Mouse (Mus musculus) urinary bladder, postnatal 36 days (tissue): ENCODE data around the gene Rab40c.
A peak's percentile ranks its signal among the peaks of the same experiment; 100 is the strongest.

Experiments used
- DNase-seq, 2 experiments: peaks; one replicate each; pipeline ENCODE4 v3.0.0; 2022; ENCODE audit warnings: low spot score in 2 of 2, mixed read lengths in 1 of 2

Gene Rab40c

DNA sequence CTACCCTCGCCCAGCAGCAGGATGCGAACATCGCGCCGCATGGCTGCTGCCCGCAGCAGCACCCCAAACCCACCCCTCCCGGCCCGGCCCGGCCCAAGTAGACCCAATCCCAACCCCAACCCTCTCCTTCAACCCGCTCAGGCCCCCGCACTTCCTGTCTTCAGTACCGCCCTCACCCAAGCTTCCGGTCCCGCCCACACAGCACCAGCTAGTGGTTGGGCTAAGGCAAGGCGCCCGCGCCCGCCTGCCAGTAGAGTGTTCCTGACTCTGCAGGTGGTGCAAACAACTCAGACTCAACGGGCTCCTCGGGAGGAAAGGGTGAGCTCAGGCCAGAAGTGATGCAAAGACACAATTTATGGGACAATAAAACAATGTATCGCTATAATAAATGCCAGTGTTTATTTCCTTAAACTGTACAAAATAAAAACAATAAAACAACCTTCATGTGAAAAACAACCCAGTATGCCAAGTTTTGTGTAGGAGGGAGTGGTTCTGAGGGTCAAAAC is 75.1 kb downstream of the Rab40c start, which contains the start of gene Rhot2:
TSS of gene Rhot2 (minus strand) at position 456 of the 506 bp plus-strand sequence.
- DNase-seq, result peak; percentile 91 to 97

DNA sequence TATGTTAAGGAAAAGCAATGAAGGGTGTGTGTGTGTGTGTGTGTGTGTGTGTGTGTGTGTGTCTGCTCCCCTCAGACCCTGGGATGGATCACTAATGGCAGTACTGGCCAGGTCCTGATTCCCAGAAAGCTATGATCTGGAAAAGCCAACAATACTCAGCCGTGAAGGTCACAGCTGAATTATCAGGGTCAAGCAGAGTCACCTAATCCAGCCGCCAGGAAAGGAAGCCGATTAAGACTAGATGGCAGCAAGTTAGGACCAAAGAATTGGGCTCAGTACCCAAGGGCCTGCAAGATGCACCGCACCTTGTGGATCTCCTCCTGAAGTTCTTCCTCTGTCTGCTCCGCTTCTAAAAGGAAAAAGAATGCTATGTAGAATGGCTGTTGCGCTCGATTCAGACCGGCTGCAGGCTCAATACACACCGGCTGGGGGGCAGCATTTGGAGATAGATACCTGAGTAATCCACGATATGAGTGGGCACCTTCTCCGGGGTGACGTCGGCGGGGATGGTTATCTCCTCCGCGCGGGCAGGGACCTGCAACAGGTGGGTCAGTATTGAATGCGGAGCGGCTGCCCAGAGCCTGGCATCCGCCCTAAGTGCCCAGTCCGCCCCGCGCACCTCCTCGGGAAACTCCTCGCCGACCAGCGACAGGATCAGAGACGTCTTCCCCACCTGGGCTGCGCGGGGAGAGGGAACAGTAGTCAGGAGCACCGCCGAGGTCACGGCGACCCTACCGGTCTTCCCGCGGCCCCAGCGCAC is 75.7 kb downstream of the Rab40c start:
- DNase-seq, result no peak

DNA sequence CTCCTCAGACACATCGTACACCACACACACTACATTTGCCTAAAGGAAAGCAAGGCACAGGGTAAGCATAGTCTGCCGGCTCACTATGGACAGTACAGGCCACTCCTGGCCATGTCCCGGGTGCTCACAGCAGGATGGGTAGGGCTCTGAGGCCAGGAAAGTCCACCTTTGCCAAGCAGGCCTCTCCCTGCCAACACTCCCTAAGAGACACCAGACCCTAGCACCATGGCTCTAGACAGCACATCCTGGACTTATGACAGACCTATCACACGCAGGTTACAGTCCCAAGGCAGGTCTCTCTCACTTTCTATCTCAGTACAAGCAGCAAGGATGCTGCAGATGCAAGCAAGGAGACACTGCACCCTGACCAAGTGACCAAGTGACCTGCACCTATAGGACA is 76.4 kb downstream of the Rab40c start:
- no peak for DNase-seq

DNA sequence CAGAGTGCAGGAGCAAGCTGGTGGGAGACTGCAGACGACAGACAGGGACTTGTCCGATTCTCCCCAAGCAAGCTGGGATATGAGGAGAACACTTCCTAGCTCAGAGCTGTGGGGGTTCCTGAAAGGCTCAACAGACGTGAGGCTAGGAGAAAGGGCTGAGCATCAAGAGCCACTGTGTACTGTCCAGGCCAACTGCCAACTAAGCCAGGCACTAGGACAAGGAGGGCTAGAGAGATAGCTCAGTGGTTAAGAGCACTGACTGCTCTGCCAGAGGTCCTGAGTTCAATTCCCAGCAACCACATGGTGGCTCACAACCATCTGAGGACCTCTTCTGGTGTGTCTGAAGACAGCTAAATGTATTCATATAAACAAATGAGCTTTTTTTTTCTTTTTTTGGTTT is 77.0 kb downstream of the Rab40c start:
- no peak for DNase-seq

DNA sequence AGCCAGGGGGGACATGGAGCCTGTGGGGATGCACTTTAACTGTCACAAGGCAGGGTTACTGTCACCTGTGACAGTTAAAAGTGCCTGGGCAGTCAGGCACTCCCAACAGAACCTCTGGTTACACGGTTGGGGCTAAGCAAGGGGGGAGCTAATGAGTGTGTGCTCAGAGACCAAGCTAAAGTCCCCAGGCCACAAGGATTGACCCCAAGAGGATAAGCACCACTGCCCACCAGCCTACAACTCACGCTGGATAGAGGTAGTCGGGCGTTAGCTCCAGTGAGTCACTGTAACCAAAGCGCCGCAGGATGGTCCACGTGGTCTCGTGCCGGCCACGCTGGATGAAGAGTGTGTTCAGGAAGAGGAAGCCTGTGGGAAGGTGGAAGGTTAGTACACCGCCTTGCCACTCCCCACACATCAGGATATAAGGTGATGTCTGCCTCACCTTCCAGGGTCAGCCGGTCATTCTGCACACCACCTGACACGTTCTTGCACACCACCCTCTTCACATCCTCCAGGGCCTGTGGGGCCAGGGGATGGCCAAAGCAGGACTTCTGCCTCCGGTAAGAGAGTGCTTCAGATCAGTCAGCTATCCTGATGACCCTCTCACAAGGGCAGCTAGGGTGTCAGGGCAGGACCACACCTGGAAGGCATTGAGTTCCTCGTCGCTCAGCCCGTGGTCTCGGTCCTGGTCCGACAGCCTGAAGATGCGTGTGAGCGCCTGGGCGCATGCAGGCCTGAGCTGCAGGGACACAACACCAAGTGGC is 78.2 kb downstream of the Rab40c start, which contains the start of gene Gm20683:
TSS of gene Gm20683 (minus strand) at position 647 of the 764 bp plus-strand sequence.
- DNase-seq, result no peak

DNA sequence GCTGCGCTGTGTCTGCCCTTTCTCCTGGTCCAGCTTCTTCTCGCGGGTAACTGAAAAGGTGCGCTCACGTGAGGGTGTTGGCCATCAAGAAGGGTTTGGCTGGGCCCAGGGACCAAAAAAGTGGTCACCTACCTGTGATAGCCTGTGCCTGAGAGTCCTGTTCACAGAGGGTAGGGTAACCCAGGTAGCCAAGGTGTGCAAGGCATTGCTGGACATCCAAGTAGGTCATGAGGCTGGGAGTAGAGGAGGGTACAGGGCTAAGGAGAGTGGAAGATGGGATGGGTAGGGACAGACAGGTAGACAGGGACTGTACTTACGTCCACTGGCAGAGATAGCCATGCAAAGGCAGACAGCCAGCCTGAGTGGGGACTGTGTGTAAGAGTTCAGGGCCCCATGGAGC is 79.0 kb downstream of the Rab40c start:
- DNase-seq, result no peak

DNA sequence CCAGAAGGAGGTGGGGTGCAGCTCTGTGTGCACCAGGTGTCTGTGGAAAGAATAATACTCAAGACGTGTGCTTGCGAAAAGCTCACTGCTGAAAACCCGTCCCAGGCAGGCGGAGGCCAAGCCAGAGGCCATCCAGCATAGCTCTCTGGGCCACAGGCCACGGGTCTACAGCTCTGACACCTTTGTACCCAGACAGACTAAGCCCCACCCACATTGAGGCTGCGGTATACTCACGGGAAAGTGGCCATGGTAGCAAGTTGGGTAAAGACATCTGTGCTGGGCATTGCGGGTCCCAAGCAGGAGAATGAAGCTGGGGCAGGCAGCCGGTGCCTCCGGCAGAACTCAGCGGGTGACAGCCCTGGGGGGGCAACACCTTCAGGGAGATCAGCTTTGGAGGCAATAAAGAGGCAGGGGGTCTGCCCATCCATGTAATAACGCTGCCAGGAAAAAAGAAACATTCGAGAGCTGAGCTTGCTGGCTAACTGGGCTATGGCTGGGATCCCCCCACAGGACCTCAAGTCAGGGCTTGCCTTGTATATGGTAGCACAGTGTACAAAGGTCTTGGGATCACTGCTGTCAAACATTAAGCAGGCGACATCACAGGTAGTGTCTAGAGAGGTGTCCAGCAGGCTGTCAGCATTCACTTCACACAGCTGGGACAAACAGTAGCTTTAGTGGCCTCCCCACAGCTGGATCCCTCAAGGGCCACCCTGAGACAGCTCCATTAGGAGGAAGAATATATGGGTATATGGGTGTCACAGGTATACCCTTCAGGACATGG is 79.9 kb downstream of the Rab40c start:
- DNase-seq, result no peak

DNA sequence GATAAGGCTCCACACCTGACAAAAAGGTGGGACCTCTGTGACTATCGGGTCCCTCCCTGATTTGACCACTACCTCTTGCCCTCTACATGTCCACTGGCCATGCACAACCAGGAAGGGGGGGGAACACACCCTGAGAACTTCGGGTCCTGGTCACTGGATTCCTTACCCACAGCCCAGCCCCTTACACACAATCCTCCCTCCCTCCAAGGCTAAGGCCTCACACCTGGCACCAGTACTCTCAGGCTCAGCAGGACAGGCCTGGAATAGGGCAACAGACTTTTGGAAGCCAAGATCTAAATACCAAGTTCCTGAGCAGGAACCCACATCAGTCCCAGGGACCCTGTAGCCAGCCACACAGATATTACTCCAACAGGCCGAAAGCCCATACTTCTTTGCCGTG is 80.6 kb downstream of the Rab40c start:
- DNase-seq, result no peak

DNA sequence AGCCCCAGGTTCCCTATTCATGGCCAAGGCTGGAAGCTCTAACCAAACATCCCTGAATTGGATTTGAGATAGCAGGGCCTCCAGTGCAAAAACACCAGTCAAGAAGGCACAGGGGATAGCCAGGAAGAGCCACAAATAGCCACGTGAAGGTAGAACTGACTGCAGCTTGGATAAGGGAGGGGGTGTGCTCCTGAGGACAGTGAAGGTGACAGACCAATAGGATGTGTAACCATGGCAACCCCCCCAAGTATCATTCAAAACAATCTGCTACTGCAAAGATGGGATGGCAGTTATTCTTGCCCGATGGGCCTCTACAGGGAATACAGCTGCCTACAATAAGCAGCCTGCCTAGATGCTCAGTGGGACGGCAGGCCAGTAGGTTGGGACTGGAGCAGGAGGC is 82.0 kb downstream of the Rab40c start:
- no peak for DNase-seq

DNA sequence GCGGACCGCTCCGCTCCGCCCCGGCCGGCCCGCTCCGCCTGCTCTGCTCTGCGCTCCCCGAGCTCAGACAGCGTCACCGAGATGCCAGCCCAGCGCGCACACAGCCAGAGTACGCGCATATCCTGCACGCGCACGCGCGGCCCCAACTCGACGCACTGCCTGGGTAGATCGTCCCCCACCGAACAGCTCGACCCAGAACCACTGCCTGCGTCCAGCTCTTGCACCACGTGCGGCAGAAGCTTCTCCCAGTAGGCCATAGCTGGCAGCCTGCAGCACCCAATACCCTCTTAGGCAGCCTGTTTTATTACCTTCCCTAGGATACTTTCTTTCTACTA is 82.5 kb downstream of the Rab40c start, which contains the start of gene Rhbdl1:
TSS of gene Rhbdl1 (minus strand) at position 220 of the 335 bp plus-strand sequence.
- DNase-seq, result peak in 1 of 2 experiments; percentile 79

DNA sequence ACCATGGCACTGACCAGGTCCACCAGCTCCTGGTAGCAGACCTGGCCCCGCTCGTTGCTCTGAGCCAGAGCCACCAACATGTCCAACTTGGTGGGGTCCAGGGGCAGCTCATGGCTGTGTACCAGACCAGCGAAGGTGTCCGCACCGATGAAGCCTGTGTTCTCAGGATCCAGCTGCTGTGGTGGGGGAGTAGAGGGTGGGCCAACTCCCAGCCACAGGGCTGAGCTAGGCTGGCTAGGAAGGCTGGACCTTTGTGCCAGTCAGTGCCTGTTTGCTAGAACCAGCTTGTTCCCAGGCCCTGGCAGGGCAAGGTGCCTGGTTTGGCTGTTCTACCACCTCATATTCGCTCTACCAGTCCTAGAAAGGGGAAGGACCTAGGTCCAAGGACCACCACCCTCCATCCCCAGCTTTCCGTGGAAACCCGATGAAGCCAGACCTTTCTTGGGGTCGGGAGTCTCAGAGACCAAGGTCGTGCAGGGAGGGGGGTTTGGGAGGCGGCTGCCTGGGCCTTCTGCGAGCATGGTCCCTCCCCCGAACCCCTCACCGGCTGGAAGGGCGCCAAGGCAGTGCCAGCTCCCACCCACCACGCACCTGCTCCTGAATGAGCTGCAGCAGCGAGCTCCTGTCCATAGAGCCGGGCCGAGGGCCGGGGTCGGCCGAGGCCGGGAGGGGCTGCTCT is 83.0 kb downstream of the Rab40c start:
- peak in 1 of 2 experiments; percentile 62 for DNase-seq

DNA sequence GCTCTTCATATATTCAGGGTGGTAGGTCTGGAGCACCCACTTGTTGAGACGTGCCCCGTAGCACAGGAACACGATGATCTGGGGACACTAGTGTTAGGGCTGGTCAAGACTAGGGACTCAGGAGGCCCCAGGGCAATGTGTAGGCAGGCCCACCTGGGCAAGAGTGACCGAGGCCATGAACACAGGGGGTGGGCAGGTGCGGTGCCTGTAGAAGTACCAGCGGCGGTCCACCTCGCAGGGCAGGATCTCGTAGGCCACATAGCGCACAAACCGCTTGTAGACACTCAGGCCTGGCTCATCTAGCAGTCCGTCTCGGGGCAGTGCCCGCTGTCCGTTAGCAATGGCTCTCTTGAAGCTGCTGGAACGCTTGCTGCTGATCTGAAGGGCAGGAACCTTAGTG is 83.7 kb downstream of the Rab40c start:
- no peak for DNase-seq

DNA sequence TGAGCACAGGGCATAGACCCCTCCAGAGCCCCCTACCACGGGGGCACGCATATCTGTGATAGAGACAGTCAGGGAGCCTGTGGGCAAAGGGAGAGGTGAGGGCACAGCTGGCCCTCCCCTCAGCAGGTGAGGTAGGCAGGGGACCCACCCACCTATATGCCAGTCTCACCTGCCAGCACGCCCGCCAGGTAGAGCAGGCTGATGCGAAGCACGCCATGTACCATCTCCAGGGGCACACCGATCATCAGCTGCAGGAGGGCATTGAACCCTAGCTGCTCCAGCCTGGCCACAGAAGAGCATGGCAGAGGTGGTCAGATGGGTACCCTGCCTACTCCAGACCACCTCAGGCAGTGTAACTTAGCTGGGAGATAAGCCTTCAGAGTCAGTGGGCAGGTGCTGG is 84.2 kb downstream of the Rab40c start:
- DNase-seq, result no peak

DNA sequence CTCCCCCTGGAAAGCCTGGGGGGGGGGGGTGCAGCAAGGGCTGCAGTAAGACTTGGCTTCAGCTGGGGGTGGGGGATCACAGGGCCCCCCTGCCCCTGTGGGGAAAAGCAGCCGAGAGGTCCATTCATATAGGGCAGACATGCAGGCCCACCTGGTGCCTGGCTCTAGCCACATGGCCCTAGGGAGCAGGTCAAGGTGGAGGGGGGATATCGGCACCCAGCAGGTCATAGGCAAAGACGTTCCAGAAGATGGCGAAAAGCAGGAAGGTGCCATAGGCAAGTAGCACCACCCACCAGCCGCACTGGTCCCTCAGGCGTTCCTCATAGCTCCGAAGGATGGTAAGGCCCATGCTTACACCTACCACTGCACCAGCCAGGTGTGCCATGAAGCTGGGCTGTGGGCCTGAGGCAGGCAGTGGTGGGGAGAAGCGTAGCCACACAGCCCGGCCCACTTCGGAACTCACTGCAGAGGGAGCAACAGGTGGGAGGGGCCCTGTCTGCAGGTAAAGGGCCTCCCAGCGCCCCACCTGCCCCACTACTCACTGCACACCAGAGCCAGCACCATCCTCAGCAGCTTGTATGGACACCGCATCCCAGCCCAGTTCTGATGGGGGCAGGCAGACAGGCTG is 84.8 kb downstream of the Rab40c start:
- no peak for DNase-seq

DNA sequence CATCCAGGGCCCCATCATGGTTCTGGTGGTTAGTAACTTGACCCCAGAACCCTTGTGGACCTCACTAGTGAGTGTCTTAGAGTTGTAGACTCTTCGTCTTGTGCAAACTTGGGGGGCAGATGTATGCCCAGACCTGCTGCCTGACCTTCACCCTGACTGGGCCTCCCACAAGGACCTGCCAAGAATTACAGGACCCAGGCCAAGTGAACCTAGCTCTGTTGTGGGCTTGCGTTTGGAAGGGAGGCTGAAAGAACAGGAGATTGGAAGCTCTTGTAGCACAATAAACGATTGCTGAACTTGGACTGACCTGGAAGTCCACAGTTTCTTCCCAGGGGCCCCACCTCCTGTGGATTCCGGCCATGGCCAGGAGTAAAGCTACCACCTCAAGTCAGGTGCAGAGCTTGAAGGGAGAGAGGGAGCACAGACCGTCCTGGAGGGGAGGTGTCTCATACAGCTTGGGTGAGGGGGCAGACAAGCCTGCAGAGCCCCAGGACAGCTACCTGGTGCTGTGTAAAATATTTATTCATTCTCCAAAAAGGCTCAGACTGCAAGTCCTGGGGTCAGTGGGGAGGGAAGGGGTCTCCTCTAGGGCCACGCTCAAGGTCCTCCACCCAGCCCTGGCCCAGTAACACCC is 85.4 kb downstream of the Rab40c start:
- no peak for DNase-seq

DNA sequence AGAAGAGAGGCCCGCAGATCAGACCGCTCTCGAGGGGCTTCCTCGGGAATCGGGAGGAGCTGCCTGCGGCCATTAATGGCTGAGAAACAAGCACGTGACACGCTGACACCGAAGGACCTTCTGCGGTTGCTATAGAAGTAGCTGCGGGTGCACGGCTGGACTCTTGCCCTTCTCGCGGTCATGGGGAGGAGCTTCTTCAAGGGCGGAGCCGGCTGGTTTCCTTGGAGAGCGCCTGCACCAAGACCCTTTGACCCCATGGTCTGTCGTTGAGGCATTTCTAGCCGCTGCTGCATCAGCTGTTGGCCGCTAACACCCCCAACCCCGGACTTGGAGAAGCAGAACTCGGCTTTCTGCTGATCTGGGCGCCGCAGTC is 86.2 kb downstream of the Rab40c start, which contains the start of gene Stub1:
TSS of gene Stub1 (minus strand) at position 114 of the 373 bp plus-strand sequence.
- peak; percentile 83 to 93 for DNase-seq

DNA sequence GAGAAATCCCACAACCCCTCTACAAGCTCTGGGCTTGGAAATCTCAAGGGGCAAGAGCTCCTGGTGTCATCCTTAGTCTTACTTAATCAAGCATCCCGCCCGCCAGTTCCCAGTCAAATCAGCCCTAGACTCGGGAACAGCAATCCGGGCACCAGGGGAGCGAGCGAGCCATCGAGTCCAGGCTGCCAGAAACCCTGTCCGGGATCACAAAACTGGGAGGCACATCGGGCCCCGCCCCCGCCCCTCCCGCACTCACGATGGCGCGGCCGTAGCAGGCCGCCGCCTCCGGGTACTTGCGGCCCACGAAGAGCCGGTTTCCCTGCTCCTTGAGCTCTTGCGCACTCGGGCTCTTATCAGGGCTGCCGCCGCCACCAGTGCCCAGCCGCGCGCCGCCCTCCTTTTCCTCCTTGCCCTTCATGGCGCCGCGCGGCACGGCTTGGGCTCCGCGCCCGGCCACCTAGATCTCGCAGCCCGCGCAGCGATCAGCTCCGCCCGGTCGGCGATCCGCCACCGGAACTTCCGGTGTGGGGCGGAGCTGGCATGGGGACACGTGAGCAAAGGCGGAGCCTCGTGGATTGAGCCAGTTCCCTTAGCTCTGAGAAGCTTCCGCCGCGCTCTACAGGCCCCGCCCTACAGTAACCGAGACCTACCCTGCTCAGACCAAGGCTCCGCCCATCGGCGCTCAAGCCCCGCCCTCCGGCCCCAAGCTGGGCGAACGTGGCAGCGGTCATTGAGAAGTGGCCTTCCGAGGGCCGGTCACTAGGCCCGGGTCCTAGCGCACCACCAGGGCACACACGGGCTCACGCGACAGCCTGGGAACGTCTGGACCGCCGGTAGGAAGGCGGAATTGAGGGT is 86.9 kb downstream of the Rab40c start:
- peak; percentile 99 for DNase-seq
